Mouse (Mus musculus) CD8-positive naive resting alpha-beta T cell, adult 2 months (primary cell): Measurements from ENCODE around the gene Cd84.
"Not testable (repeated sequence)": the region's sequence is repeated elsewhere in the genome, so short reads cannot be mapped to it uniquely, and the experiment has no call there.

Source experiments
- DNase-seq, 2 experiments: peaks; one replicate each; pipeline ENCODE4 v3.0.0; 2022; ENCODE audit warnings: low read depth in 2 of 2, low spot score in 2 of 2

Gene Cd84

DNA sequence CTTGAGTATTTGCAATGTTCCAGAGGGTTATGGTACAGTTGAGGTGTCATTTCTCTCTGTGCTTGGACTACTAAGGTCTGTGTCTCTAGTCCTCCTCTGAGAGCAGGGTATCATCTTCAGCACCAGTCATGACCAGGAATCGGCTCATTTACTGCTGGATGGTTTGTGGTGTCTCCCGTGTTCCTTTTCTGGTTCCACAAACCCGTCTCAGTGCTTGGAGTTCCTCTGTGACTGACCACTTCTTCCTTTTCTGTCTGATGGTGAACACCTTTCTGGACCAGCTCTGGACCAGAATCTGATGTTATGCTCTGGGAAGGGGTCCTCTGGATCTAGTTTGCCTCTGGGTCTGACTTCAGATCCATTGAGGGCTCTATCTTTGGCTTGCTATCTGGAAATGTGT lies at the start of gene Cd84:
Gene Cd84, plus strand, starts transcription at position 210 of the 400 bp plus-strand sequence.
- DNase-seq: no peak

- no peak for DNase-seq
Measured at GRCm38 (mm10) chr1:171791491-171791890, 48.0 kb upstream of the Cd84 start.

DNA sequence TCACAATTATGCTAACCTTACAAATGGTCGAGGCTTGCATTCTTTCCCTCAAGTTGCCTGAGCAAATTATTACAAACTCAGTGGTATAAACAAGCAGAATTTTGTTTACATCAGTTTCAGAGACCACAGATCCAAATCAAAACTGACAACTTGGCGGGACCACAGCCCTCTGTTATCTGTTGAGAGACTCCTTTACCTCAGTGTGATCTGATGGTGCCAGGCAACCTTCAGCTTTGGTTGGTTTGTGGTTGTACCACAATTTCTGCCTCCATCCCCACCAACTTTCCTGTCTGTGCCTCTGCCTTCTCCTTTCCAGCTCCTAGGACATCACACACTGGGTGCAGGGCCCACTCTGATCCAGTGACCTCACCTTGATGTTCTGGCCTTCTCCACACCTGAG lies 43.3 kb upstream of the Cd84 start:
- DNase-seq: no peak

- no peak for DNase-seq
Measured at GRCm38 (mm10) chr1:171797840-171798239, 41.7 kb upstream of the Cd84 start.

DNA sequence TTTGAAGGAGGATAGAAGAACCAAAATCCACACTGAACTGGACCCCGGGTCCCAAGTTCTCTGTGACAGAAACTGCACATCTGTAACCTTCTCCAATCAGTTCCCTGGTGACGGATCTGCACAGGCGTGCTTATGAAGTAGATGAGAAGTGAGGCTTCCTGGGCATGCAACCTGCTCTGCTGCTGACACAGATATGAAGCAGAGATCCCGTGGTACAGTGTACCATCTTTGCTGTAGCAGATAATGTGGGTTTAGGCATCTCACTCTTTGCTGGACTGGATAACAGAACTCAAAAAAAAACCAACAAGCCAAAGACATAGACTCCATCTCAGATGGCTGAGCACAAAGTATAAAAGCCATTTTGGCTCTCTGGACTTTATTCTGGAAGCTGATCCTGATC lies 39.8 kb upstream of the Cd84 start:
- DNase-seq: no peak

DNA sequence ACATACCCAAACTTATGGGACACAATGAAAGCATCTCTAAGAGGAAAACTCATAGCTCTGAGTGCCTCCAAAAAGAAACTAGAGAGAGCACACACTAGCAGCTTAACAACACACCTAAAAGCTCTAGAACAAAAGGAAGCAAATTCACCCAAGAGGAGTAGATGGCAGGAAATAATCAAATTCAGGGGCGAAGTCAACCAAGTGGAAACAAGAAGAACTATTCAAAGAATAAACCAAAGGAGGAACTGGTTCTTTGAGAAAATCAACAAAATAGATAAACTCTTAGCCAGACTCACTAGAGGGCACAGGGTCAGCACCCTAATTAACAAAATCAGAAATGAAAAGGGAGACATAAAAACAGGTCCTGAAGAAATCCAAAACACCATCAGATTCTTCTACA lies 28.4 kb upstream of the Cd84 start:
- DNase-seq: not testable (repeated sequence)

GRCm38 (mm10) chr1:171815545-171816439 lies 23.7 kb upstream of the Cd84 start:
- DNase-seq: peak; percentile 35 to 64

- DNase-seq: no peak
Measured at GRCm38 (mm10) chr1:171816991-171817390, 22.5 kb upstream of the Cd84 start.

- no peak for DNase-seq
Measured at GRCm38 (mm10) chr1:171821331-171821730, 18.2 kb upstream of the Cd84 start.

DNA sequence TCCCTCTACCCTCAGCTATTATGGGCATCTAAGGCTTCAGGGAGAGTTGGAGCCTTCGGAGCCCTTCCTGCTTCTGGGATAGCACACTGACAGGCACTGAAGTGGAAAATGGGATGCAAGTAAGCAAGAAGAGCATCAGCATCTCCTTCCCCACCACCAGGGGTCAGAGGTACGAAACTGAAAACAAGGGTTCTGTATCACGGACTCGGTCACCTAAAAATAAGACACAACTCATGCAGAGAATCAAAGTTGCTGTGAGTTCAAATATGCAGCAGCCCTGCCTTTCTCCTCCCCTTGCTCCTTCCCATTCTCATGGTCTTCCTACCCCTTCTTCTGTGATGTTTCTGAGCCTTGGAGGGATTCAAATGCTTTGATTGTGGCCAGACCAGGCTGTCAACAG lies 14.0 kb upstream of the Cd84 start:
- no peak for DNase-seq

GRCm38 (mm10) chr1:171826164-171826563 lies 13.3 kb upstream of the Cd84 start:
- peak; percentile 19 to 45 for DNase-seq

- DNase-seq: no peak
Measured at GRCm38 (mm10) chr1:171827674-171828073, 11.8 kb upstream of the Cd84 start.

DNA sequence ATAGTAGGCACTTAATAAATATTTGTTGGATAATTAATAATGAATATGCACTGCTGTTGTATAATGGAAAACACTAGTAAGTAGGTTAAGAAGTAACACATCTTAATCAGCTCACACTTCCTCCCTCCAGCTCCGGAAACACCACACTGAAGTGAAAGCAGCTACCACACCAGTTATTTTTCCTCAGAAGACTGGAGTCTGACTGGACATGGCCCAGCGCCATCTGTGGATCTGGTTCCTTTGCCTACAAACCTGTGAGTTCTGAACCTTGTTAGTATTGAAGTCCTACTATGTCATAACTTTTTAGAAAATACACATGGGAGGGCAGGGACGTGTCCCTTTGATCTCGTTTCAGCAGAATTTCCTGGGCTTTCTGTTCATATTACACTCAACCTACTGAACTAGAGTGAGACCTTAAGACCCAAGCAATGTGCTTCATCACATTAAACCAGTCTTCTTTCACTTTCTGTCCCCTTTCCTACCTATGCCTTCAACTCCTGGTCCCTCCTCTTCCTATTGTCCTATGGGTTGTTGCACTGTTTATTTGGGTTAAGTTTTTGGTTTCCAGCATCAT lies 1.0 kb downstream of the Cd84 start:
- peak; percentile 27 to 40 for DNase-seq

GRCm38 (mm10) chr1:171845035-171845754 lies 5.7 kb downstream of the Cd84 start:
- peak in 1 of 2 experiments; percentile 35 for DNase-seq

DNA sequence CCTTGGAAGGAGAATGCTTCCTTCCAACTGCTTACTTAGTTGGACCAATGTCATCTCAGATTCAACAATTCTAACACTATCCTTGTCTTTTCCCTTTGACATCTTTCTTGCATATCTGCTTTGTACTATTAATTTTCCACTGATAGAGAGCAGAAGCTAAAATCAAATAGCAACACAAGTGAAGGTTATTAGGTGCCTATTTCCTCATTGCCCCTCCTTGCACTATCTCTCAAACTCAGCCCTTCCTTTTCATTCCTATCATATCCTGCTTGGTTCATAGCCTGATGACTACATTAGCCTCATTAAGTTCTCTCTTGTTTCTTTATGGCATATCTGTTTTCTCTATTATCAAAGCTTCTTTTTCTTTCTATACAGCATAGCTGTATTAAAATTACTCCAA lies 8.7 kb downstream of the Cd84 start:
- no peak for DNase-seq

- DNase-seq: no peak
Measured at GRCm38 (mm10) chr1:171848757-171849156, 9.3 kb downstream of the Cd84 start.

DNA sequence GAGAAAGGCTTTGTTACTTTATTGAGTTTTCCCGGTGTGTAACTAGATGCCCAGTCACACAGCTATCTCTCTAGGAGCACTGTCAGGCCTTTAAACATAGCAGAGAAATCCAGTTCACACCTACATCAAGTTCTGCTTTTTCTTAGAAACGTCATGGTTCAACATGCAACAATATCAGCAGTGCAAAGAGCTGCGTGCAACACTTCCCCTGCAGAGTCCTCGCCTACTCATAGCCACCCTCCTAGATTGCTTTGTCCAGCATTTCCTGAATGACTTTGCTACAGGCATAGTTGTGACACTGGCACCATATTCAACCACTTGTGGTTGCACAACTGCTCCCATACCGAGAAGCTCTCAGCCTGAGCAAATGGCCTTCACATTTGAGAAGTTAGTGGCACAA lies 10.0 kb downstream of the Cd84 start:
- DNase-seq: no peak

- DNase-seq: no peak
Measured at GRCm38 (mm10) chr1:171865467-171865866, 26.0 kb downstream of the Cd84 start.

DNA sequence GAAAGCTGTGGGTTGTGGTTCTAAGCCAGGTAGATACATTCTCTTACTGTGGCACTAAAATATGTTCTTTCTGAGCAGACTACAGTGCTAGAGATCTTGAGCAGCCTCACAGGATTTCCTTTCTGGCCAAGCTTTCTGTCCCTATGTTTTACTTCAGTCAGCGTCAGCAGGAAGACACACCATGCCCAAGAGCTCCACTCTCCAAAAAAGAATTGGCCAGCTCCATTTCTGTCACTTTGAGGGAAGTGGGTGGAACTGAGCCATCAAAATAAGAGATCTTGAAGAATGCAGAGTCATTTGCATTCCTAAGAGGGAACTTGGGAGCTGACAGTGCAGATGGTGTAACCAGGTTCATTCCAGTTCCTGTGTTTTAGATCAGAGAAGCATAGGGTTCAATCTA lies 47.5 kb downstream of the Cd84 start:
- no peak for DNase-seq

DNA sequence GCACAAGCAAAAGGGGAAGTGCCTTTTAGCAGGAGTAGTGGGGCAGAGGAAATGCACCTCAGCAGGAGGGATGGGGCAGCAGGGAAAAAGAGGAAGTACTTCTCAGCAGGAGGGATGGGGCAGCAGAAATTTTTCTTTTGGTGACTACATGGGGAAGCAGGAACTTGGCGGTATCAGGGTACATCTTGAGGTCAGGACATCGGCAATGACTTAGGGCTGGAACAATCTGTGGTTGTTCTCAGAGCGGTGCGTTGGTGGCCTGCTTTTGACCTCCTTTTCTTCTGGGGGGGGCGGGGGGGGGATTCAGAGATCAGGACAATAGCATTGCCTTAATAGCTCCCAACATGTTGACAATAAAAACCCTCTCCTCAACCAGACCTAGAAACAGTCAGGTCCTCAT lies 55.9 kb downstream of the Cd84 start, which contains the start of gene Gm10521:
Gene Gm10521, plus strand, starts transcription at position 301 of the 400 bp plus-strand sequence.
- not testable (repeated sequence) for DNase-seq

DNA sequence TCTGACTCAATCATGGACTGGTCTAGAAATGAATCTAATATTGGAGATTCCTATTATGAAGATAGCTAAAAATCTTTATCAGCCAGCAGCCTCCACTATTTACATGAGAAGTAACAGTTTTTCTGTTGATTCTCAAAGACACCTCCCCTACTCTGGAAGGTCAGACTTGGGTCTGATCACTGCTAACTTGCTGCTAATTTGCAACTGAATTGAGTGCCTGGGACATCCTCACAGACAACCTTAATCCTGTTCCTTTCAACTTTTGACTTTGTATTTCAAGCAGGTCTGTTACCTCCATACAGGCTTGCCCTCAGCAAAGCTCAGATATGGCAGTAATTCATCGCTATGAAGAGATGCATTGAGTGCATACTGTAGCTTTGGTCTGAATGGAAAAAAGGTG lies 64.5 kb downstream of the Cd84 start:
- no peak for DNase-seq
